Mouse (Mus musculus) forebrain, embryonic 13.5 days (tissue): ENCODE results near the gene Leap2. TPM values are rescaled to one million over a fixed set of nuclear protein-coding genes. Genes with fewer than 3 reads are reported as not detected.
"Not testable (repeated sequence)": the region's sequence is repeated elsewhere in the genome, so short reads cannot be mapped to it uniquely, and the experiment has no call there.

Source experiments
- ATAC-seq: fragments of 200-750 bp; cut with Nextera tagmentation; 2 replicates; pipeline ENCODE4 v1.8.0; 2017
- H3K27ac ChIP-seq: fragments of 300-500 bp; sonication (generic); 2 replicates; pipeline ENCODE4 v1.5.1; 2015; ENCODE audit warnings: inconsistent platforms, mild to moderate bottlenecking, moderate library complexity
- H3K27me3 ChIP-seq: fragments of 300-500 bp; sonication (generic); 2 replicates; pipeline ENCODE4 v1.6.1; 2015; ENCODE audit warnings: mild to moderate bottlenecking, inconsistent platforms
- H3K36me3 ChIP-seq: fragments of 300-500 bp; sonication (generic); 2 replicates; pipeline ENCODE4 v1.6.1; 2015; ENCODE audit warnings: mild to moderate bottlenecking, inconsistent platforms; ENCODE audit not compliant: poor library complexity, severe bottlenecking
- H3K4me1 ChIP-seq: fragments of 300-500 bp; sonication (generic); 2 replicates; pipeline ENCODE4 v1.6.1; 2015; ENCODE audit warnings: inconsistent platforms
- H3K4me2 ChIP-seq: fragments of 300-500 bp; sonication (generic); 2 replicates; pipeline ENCODE4 v1.6.1; 2015; ENCODE audit warnings: inconsistent platforms, mild to moderate bottlenecking, moderate library complexity
- H3K4me3 ChIP-seq: fragments of 300-500 bp; sonication (generic); 2 replicates; pipeline ENCODE4 v1.5.1; 2015; ENCODE audit warnings: mild to moderate bottlenecking, inconsistent platforms
- H3K9ac ChIP-seq: fragments of 300-500 bp; sonication (generic); 2 replicates; pipeline ENCODE4 v1.6.1; 2015; ENCODE audit warnings: mild to moderate bottlenecking, inconsistent platforms
- H3K9me3 ChIP-seq: fragments of 300-500 bp; sonication (generic); replicated peaks from 2 replicates; pipeline ENCODE4 v1.6.1; 2016; ENCODE audit warnings: inconsistent platforms
- WGBS: fragments of 180-500 bp; shearing (Covaris S2); methylation state at CpG from one replicate; pipeline ENCODE4 v1.1.7; 2015; 5-methylcytosine and 5-hydroxymethylcytosine counted together
- polyA plus RNA-seq: library from polyadenylated mRNA; unstranded; fragments of >200 nt; fragmentation: Nextera tagmentation; extraction: Ambion mirVana; gene quantifications from 2 replicates; pipeline ENCODE4 v1.2.1, GENCODE M21; 2015

Leap2 gene
- polyA plus RNA-seq, 1 experiment from 2014 or later, result not detected

DNA sequence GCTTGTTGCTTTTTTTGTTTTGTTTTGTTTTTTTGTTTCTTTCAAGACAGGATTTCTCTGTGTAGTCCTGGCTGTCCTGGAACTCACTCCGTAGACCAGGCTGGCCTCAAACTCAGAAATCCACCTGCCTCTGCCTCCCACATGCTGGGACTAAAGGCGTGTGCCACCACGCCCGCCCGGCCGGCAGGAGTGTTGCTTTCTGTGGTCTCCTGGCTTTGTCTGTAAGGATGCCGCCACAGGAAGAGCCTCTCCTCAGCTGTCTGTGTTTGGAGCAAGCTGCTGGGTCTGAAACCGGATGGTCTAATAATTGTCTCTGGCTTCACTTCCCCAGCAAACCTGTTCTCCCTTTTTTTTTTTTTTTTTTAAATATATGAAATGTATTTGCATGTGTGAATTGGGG, 12.5 kb upstream of the Leap2 start:
- no peaks in the 10 kb centered on the region; the same call in 1 of the 2 replicates for H3K27me3 ChIP-seq
- no peak for ATAC-seq
- no peak overlapping the region for H3K4me3 ChIP-seq
- no peaks in the 10 kb centered on the region for H3K9me3 ChIP-seq
- peaks cover 5% of the 10 kb centered on the region; the same call in 1 of the 2 replicates for H3K4me1 ChIP-seq
- no peaks in the 10 kb centered on the region for H3K36me3 ChIP-seq
- H3K27ac ChIP-seq, result no peak overlapping the region
- H3K4me2 ChIP-seq, result no peak overlapping the region
- WGBS, result 87% methylated on average over 8 of the region's 8 CpGs
- H3K9ac ChIP-seq, result no peak overlapping the region

DNA sequence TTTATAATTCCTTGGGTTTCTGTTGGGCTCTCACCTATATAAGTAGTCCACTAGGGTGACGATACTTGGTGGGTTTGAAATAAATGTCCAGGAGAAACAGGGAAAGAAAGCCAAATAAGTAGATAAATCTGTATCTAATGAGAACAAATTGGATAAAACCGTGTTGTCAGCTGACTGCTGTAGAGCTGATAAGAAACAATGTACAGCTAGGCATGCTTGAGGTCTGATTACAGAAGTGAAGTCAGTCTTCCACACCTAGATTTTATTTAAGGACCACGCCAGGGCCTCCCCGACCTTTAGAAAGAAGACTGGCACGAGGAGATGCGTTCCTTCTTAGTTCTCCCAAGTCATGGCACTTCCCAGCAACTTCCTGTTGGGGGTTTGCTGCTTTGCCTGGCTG, 10.1 kb upstream of the Leap2 start:
- peaks cover 16% of the 10 kb centered on the region for H3K4me1 ChIP-seq
- H3K4me3 ChIP-seq, result no peak overlapping the region
- no peaks in the 10 kb centered on the region; the same call in 1 of the 2 replicates for H3K27me3 ChIP-seq
- no peak overlapping the region for H3K4me2 ChIP-seq
- WGBS, result 74% methylated on average over 6 of the region's 6 CpGs
- no peak overlapping the region for H3K9ac ChIP-seq
- no peak for ATAC-seq
- H3K9me3 ChIP-seq, result no peaks in the 10 kb centered on the region
- H3K27ac ChIP-seq, result no peak overlapping the region
- H3K36me3 ChIP-seq, result peaks cover 11% of the 10 kb centered on the region

DNA sequence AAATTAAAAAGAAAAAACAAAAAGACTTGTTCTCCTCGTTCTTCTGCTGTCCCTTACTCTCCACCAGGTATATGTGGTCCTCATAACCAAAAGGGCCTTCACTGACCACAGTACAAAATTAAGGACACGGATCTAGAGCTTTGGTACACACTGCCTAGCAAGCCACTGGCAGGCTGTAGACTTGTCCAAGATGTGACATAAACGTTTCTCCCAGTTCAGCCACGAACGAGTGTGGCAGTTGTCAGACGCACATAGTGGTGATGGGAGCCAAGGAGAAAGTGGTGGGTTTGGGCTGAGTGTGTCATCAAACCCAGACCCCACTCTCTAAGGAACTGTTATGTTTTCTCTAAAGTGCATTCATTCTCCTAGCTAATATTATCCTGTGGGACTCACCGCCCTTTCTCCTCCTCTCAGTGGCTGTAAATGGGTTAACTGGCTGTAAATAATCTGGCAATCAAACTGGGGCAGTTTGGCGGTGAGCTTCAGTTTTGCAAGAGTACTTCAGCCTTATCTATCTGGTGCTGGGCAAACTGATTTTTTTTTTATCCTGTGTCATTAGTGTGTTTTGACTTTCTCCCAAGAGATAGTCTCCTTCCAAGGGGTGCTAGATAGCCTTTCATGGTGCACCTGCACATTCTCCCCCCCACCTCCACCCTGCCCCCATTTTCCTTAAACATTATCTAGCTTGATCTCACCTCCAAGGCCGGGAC, 8.5 kb upstream of the Leap2 start:
- peak overlapping the region; percentile 75 for H3K4me3 ChIP-seq
- H3K27ac ChIP-seq, result peak overlapping the region; percentile 15
- H3K9ac ChIP-seq, result peak overlapping the region; percentile 83
- 15% methylated on average over 9 of the region's 9 CpGs for WGBS
- peaks cover 20% of the 10 kb centered on the region for H3K36me3 ChIP-seq
- no peaks in the 10 kb centered on the region for H3K9me3 ChIP-seq
- peaks cover 16% of the 10 kb centered on the region for H3K4me1 ChIP-seq
- peak overlapping the region; percentile 58 for H3K4me2 ChIP-seq
- no peaks in the 10 kb centered on the region; the same call in 1 of the 2 replicates for H3K27me3 ChIP-seq
- ATAC-seq, result no peak

DNA sequence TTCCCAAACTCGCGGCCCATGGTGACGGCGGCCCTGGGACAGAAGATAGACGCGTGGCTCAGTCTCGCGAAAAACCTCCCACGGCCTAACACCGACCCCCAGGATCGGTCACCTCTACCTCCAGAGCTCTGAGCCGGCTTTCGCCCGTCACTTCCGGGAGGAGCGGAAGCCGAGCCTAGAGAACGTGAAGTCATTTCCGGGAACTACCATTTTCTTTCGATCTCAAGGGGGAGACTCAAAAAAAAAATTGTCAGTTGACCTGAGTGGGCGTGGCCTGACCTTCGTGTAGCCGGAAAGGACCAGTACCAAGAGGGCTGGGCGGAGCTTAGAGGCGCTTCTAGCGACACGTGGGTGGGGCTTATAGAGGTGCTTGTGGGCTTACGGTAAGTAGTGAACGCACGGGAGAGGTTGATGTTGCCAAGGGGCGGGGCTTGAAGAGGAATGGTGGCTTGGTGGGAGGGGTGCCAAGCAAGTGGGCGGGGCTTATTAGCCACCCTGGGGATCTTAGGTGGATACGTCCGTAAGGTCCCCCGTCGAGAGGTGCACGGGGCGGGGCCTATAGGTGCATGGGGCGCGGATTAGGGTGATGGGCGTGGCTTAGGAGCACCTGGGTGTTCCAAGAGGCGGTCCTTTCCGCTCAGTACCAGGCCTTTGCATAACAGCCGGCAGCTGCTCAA, 7.8 kb upstream of the Leap2 start, which contains the start of the genes Uqcrq and Gdf9:
Uqcrq (minus strand) TSS at position 162 of the 677 bp plus-strand sequence.
Gdf9 (plus strand) TSS at position 354 of the 677 bp plus-strand sequence.
- WGBS, result 1% methylated on average over 44 of the region's 44 CpGs
- peak; percentile 96 for ATAC-seq
- peak within 1 kb of the TSS; percentile 83 for H3K9ac ChIP-seq
- no peaks in the 10 kb centered on the region; the same call in 1 of the 2 replicates for H3K27me3 ChIP-seq
- H3K27ac ChIP-seq, result peak within 1 kb of the TSS; percentile 79
- peak within 1 kb of the TSS; percentile 75 for H3K4me3 ChIP-seq
- H3K4me1 ChIP-seq, result peaks cover 16% of the 10 kb centered on the region
- H3K4me2 ChIP-seq, result peak within 1 kb of the TSS; percentile 82
- H3K36me3 ChIP-seq, result peaks cover 20% of the 10 kb centered on the region
- no peaks in the 10 kb centered on the region for H3K9me3 ChIP-seq

DNA sequence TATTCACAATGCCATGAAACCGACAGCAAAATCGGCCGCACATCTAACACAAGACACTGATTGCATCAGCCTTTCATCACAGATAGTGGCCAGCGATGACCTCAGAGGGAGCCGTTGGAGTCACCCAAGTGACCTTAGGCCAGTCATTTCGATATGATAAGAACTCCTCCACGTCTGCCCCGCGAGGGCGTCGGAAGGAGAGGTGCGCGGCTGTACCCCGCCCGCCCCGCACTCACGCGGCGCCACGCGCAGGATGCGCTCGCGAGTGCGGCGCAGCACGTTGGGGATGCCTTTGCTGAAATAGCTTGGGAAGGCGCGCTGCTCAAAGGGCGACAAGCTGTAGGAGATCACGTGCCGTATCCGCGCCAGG, 7.3 kb upstream of the Leap2 start:
- peak; percentile 66; the same call in 1 of the 2 replicates for ATAC-seq
- Histone ChIP-seq H3K4me1 (peaks cover 16% of the 10 kb centered on the region), H3K4me3 (peak overlapping the region; percentile 75), H3K27ac (peak overlapping the region; percentile 79), H3K9ac (peak overlapping the region; percentile 83), H3K4me2 (peak overlapping the region; percentile 82), H3K27me3 (no peaks in the 10 kb centered on the region; the same call in 1 of the 2 replicates), H3K36me3 (peaks cover 20% of the 10 kb centered on the region), H3K9me3 (no peaks in the 10 kb centered on the region)
- under 1% methylated on average over 34 of the region's 34 CpGs for WGBS

DNA sequence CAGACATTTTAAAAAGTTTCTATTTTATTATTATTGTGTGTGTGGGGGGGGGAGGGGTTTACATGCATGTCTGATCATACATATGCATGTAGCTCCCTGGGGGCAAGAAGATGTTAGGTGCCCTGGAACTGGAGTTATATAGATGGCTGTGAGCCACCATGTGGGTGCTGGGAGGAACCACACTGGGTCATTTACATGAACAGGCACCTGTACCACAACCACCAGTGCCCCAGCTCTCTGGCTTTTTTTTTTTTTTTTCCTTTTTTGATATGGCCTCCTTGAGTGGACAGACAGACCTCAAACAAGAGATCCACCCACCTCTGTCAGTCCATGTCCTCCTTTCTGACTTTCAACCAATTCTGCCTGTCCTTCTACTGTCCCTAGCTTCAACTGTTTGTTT, 6.2 kb upstream of the Leap2 start:
- peaks cover 20% of the 10 kb centered on the region for H3K36me3 ChIP-seq
- H3K9me3 ChIP-seq, result no peaks in the 10 kb centered on the region
- no peak overlapping the region for H3K9ac ChIP-seq
- ATAC-seq, result no peak
- no peaks in the 10 kb centered on the region; the same call in 1 of the 2 replicates for H3K27me3 ChIP-seq
- peak overlapping the region; percentile 82 for H3K4me2 ChIP-seq
- H3K4me3 ChIP-seq, result no peak overlapping the region
- no peak overlapping the region for H3K27ac ChIP-seq
- H3K4me1 ChIP-seq, result peaks cover 16% of the 10 kb centered on the region

DNA sequence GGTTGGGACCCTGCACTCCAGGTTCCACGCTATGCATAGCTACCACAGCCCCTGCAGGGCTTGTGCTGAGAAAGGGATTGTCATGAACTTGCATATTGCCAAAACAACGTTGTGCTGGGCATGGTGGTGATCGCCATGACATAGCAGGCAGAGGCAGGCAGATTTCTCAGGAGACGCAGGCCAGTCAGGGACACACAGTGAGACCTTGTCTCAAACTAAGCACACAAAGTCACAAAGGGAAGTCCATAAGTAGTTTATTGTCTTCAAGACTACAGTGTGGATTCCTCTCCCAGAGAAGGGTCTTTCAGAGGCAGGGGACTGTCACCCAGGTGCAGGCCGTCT, 5.7 kb upstream of the Leap2 start:
- Histone ChIP-seq H3K27ac (no peak overlapping the region), H3K9ac (no peak overlapping the region), H3K27me3 (no peaks in the 10 kb centered on the region; the same call in 1 of the 2 replicates), H3K4me1 (peaks cover 16% of the 10 kb centered on the region), H3K9me3 (no peaks in the 10 kb centered on the region), H3K4me3 (no peak overlapping the region), H3K4me2 (no peak overlapping the region), H3K36me3 (peaks cover 20% of the 10 kb centered on the region)
- 94% methylated on average over 5 of the region's 5 CpGs for WGBS
- no peak for ATAC-seq

DNA sequence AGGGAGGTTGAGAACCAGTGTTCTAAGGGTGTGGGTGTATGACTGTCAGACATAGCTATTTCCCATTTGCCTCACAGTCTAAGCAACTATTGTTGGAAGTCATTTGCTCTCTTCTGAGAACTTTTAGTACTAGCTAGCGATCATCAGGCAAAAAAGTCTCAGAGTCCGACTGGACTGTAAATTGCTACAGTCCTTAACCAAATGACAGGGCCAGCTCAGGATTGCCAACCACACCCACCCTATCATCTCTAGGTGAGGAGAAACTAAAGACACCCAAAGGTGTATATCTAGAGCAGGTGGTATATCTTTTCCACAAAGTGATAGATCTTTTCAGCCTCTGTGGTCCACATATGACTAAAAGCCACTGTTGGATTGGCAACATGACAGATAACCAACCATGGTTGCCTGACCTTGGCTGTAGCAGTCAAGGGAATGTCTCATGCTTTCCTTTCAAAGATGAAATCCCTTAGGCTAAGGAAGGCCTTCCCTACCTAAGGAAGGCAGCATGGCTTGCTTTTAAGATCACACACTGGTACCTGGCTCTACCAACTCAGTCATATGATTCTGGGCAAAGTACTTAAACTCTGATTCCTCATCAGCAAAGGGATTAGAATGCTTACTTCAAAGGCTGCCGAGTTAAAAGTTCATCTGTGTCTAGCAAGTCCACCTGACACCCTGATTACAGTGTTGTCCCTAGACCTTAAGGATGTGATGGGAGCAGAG, 5.2 kb upstream of the Leap2 start:
- no peaks in the 10 kb centered on the region for H3K27me3 ChIP-seq
- H3K27ac ChIP-seq, result no peak overlapping the region
- peaks cover 16% of the 10 kb centered on the region for H3K4me1 ChIP-seq
- peaks cover 20% of the 10 kb centered on the region for H3K36me3 ChIP-seq
- no peak for ATAC-seq
- no peaks in the 10 kb centered on the region for H3K9me3 ChIP-seq
- no peak overlapping the region for H3K4me2 ChIP-seq
- 97% methylated on average over 3 of the region's 3 CpGs for WGBS
- H3K9ac ChIP-seq, result no peak overlapping the region
- no peak overlapping the region for H3K4me3 ChIP-seq

DNA sequence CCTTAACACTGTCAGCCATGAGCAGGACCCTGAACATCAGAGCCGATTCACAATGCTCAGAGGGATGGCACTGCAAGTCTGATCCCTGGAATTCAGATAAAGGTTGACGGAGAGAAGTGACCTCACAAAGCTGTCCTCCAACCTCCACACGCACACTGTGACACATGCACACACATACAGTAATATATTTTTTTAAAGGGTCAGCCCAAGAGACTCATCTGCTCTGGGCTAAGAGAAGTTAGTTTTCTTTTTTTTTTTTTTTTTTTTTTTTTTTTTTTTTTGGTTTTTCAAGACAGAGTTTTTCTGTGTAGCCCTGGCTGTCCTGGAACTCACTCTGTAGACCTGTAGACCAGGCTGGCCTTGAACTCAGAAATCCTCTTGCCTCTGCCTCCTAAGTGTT, 3.9 kb upstream of the Leap2 start:
- not testable (repeated sequence) for H3K9ac ChIP-seq, H3K4me2 ChIP-seq, H3K9me3 ChIP-seq, H3K27me3 ChIP-seq, H3K27ac ChIP-seq, H3K4me3 ChIP-seq, ATAC-seq
- WGBS, result 89% methylated on average over 3 of the region's 3 CpGs
- H3K36me3 ChIP-seq, result peaks cover 20% of the 10 kb centered on the region
- H3K4me1 ChIP-seq, result peaks cover 16% of the 10 kb centered on the region

DNA sequence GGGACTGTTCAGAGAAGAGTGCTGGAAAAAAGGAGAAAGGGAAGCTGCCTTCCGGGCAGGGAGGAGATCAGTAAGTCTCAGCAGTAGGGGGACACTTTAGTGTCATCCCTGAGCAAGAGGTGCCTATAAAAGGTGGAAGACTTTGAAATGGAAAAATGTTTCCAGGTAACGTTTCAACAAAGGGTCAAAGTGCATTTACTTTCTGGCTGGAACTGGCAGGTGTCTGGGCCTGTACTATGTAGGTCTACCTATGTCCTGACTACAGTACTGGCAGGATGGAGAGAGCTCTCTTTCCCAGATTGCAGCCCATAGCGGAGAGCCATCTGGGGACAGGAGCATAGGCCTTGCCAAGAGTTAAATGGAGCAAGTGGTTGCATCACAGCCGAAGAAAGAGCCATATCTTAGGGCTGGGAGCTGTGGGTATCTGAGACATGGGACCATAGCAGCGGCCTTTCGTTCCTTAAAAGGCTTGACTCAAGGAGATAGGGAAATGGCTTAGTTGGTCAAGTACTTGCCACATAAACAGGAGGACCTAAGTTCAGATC, 2.8 kb upstream of the Leap2 start:
- WGBS, result 84% methylated on average over 6 of the region's 6 CpGs
- Histone ChIP-seq H3K27ac (no peak overlapping the region), H3K36me3 (peaks cover 27% of the 10 kb centered on the region), H3K4me1 (peaks cover 11% of the 10 kb centered on the region), H3K9ac (no peak overlapping the region), H3K27me3 (no peaks in the 10 kb centered on the region), H3K4me3 (no peak overlapping the region), H3K9me3 (no peaks in the 10 kb centered on the region), H3K4me2 (no peak overlapping the region)
- ATAC-seq, result no peak

DNA sequence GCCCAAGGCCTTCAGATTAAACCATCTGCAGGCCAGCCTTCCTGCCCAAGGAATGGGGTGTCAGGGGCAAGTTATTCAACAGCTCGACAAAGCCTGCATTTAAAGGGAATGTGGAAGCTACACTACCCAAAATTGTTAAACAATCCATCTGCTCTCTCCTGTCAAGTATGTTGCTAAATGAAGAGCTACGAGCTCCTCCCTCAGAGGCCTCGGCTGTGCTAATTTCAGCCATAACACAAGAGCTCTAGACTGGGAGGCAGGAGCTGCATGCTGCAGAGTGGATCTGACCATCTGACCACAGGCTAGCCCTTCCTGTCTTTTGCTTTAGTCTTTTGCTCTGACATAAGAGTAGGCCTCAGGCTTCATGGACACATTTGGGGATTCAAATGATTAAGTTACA, 2.3 kb upstream of the Leap2 start:
- no peak for ATAC-seq
- no peak overlapping the region for H3K27ac ChIP-seq
- H3K4me3 ChIP-seq, result no peak overlapping the region
- peaks cover 29% of the 10 kb centered on the region for H3K36me3 ChIP-seq
- no peak overlapping the region for H3K4me2 ChIP-seq
- H3K9me3 ChIP-seq, result no peaks in the 10 kb centered on the region
- H3K27me3 ChIP-seq, result no peaks in the 10 kb centered on the region
- peaks cover 11% of the 10 kb centered on the region for H3K4me1 ChIP-seq
- H3K9ac ChIP-seq, result no peak overlapping the region
- 88% methylated on average over 3 of the region's 3 CpGs for WGBS

DNA sequence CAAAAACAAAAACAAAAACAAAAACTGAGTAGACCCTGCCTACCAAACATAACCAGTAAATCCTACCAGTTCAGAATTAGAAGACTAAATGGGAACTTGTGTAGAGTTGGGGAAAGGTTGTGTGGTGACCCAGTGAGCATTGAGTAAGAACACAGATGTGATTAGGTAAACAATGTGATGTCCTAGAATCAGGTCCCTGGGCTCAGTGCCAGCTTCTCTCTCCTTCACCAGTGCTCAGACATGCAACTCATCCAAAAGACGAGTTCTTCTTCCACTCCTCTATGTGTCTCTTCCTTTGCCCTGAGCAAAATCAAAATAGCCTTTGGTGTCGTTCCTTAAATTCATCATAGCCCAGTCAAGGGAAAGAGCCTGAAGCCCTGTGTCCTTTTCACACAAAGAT, 1.9 kb upstream of the Leap2 start:
- H3K36me3 ChIP-seq, result peaks cover 33% of the 10 kb centered on the region
- WGBS, result 76% methylated on average over 2 of the region's 2 CpGs
- H3K9ac ChIP-seq, result no peak overlapping the region
- H3K4me3 ChIP-seq, result no peak overlapping the region
- no peak for ATAC-seq
- H3K27me3 ChIP-seq, result no peaks in the 10 kb centered on the region
- no peak overlapping the region for H3K27ac ChIP-seq
- H3K4me1 ChIP-seq, result peaks cover 7% of the 10 kb centered on the region
- H3K4me2 ChIP-seq, result no peak overlapping the region
- no peaks in the 10 kb centered on the region for H3K9me3 ChIP-seq
